Mouse (Mus musculus) intestine, embryonic 16.5 days (tissue): ENCODE measurements around the gene Cnpy2. TPM values are rescaled to one million over a fixed set of nuclear protein-coding genes. Genes with fewer than 3 reads are reported as not detected.

ENCODE experiments used
- ATAC-seq: fragments of 200-750 bp; cut with Nextera tagmentation; 2 replicates; pipeline ENCODE4 v1.8.0; 2017; ENCODE audit warnings: moderate TSS enrichment, moderate library complexity
- H3K27ac ChIP-seq: fragments of 300-500 bp; sonication (generic); 2 replicates; pipeline ENCODE4 v1.5.1; 2014; ENCODE audit warnings: mild to moderate bottlenecking, low read length
- H3K27me3 ChIP-seq: fragments of 300-500 bp; sonication (generic); replicated peaks from 2 replicates; pipeline ENCODE4 v1.6.1; 2014; ENCODE audit warnings: low read length, control low read depth, mixed read lengths; ENCODE audit not compliant: control insufficient read depth, insufficient read depth
- H3K36me3 ChIP-seq: fragments of 300-500 bp; sonication (generic); 2 replicates; pipeline ENCODE4 v1.6.1; 2014; ENCODE audit warnings: low read length, control low read depth; ENCODE audit not compliant: control insufficient read depth, insufficient read depth
- H3K4me1 ChIP-seq: fragments of 300-500 bp; sonication (generic); 2 replicates; pipeline ENCODE4 v1.6.1; 2014; ENCODE audit warnings: low read length, control low read depth, mixed read lengths; ENCODE audit not compliant: control insufficient read depth, insufficient read depth
- H3K4me2 ChIP-seq: fragments of 300-500 bp; sonication (generic); 2 replicates; pipeline ENCODE4 v1.6.1; 2014; ENCODE audit warnings: low read depth, low read length, control low read depth
- H3K4me3 ChIP-seq: fragments of 300-500 bp; sonication (generic); 2 replicates; pipeline ENCODE4 v1.5.1; 2014; ENCODE audit warnings: mild to moderate bottlenecking, low read length
- H3K9ac ChIP-seq: fragments of 300-500 bp; sonication (generic); 2 replicates; pipeline ENCODE4 v1.6.1; 2014; ENCODE audit warnings: low read depth, low read length
- H3K9me3 ChIP-seq: fragments of 300-500 bp; sonication (generic); 2 replicates; pipeline ENCODE4 v1.6.1; 2016; ENCODE audit warnings: low read length, control low read depth; ENCODE audit not compliant: control insufficient read depth
- WGBS: fragments of 180-500 bp; shearing (Covaris S2); extraction: QIAGEN DNeasy Blood & Tissue Kit; methylation state at CpG from one replicate; pipeline ENCODE4 v1.1.7; 2014; 5-methylcytosine and 5-hydroxymethylcytosine counted together
- polyA plus RNA-seq: library from polyadenylated mRNA; unstranded; fragments of >200 nt; fragmentation: Nextera tagmentation; extraction: Ambion mirVana; gene quantifications from 2 replicates; pipeline ENCODE4 v1.2.1, GENCODE M21; 2015

Cnpy2 gene
- polyA plus RNA-seq, 1 experiment from 2014 or later: 297 TPM

DNA sequence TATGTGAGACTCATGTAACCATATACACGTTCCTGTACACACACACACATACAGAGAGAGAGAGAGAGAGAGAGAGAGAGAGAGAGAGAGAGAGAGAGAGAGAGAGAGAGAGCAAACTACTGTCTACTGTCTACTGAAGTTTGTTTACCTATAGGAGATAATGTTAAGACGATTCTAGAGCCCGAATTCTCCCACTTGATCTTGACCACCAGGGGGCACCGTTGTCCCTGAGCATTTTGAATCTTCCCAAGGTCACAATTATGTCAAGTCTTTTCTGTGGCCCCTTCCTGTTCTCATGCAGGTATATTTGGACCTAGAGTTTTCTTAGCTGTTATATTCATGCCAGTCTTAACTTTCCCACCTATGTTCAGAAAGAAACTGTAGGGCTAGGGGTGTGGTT, 13.3 kb downstream of the Cnpy2 start:
- Histone ChIP-seq H3K27ac (peak overlapping the region; percentile 89; the same call in 1 of the 2 replicates), H3K9me3 (no peaks in the 10 kb centered on the region), H3K27me3 (no peaks in the 10 kb centered on the region), H3K9ac (no peak overlapping the region), H3K36me3 (no peaks in the 10 kb centered on the region), H3K4me2 (no peak overlapping the region), H3K4me3 (no peak overlapping the region), H3K4me1 (peaks cover 23% of the 10 kb centered on the region)
- 0% methylated on average over 4 of the region's 4 CpGs for WGBS
- ATAC-seq: no peak

DNA sequence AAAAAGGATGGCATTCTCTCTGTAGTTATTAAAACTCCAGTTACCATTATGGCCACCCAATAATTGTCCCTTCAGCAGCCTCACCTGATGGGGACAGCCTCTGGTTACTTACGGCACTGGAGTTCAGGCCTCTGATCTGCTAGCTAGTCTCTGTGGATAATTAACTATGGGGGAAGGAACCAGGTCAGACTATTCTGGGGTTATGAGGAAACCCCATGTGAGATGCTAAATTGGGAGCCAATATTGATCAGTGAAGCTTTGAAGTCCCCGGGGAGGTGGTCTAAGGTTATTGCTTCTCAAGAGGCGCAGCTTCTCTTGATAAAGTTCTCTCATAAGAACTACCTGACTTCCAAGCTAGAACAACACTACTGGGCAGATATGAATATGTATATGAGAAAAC, 13.9 kb downstream of the Cnpy2 start:
- Histone ChIP-seq H3K4me2 (no peak overlapping the region), H3K9ac (no peak overlapping the region), H3K4me3 (no peak overlapping the region), H3K27ac (peak overlapping the region; percentile 89), H3K36me3 (no peaks in the 10 kb centered on the region; the same call in 1 of the 2 replicates), H3K27me3 (no peaks in the 10 kb centered on the region), H3K4me1 (peaks cover 23% of the 10 kb centered on the region), H3K9me3 (no peaks in the 10 kb centered on the region)
- ATAC-seq: no peak
- 80% methylated on average over 3 of the region's 3 CpGs for WGBS

DNA sequence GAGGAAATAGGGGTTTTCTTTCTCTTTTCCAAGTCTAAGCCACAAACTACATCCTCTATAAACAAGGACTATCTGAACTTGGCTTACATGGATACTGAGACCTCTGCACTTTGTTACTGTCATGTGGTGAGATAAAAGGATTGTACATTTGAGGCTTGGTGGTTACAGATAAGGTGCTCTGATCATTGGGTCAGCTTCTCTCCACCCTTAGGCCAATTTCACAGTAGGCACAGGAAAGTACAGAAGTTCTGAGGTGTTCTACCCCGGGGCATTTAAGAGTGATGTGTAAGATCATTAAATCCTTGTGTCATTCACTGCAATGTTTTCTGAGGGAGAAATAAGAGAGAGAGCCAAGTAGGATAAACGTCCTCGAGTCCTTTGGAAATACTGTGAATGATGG, 14.3 kb downstream of the Cnpy2 start:
- no peak for ATAC-seq
- H3K27me3 ChIP-seq: no peaks in the 10 kb centered on the region
- peaks cover 23% of the 10 kb centered on the region for H3K4me1 ChIP-seq
- H3K27ac ChIP-seq: peak overlapping the region; percentile 89
- peak overlapping the region; percentile 68; the same call in 1 of the 2 replicates for H3K9ac ChIP-seq
- WGBS: 64% methylated on average over 3 of the region's 3 CpGs
- H3K9me3 ChIP-seq: no peaks in the 10 kb centered on the region
- H3K4me3 ChIP-seq: peak overlapping the region; percentile 95
- peak overlapping the region; percentile 73 for H3K4me2 ChIP-seq
- H3K36me3 ChIP-seq: no peaks in the 10 kb centered on the region; the same call in 1 of the 2 replicates

DNA sequence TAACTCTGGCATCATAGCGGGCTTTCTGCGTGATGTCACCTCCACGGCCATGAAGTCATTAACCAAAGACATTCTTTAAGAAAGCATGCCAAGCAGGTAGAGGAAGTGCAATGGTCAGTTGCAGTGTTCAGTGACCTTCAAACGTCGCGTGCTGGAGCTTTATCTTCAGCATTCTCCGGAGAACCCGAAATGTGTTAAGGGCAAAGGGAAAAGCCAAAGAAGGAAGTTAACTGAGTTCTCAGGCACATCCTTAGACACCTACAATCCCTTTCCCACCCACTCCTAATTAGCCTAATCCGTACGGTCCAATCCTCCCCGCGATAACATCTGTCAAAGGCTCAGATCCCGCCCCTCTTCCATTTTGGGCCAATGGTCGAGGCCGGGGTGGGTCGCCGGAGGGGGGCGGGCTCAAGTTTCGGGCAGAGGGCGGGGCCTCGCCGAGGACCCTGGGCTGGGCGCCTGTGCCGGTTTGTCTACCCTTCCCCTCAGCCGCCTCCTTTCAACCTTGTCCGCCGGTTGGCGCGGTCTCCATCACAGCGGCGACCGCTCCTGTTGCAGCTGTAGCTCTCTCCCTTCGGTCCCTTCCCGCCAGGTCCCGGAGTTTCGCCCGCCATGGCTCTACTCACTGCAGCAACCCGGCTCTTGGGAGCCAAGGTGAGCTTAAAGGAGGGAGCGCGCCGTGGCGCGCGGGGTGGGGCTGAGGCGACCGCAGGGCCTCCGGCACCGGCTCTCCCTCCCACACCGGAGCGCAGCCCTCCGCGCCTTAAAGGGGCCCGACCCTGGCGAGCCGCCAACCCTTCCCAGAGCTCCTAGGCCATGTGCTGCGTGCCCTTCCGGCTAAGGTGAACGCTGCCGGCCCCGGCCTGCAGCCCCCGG, 15.3 kb downstream of the Cnpy2 start, which contains the start of gene Cs:
Gene Cs, plus strand, starts transcription at position 429 of the 876 bp plus-strand sequence.
- peak within 1 kb of the TSS; percentile 98 for H3K27ac ChIP-seq
- peak; percentile 94 for ATAC-seq
- H3K4me3 ChIP-seq: peak within 1 kb of the TSS; percentile 95
- WGBS: 1% methylated on average over 61 of the region's 61 CpGs
- peak within 1 kb of the TSS; percentile 73 for H3K4me2 ChIP-seq
- H3K4me1 ChIP-seq: peaks cover 23% of the 10 kb centered on the region
- no peaks in the 10 kb centered on the region for H3K9me3 ChIP-seq
- peak within 1 kb of the TSS; percentile 88 for H3K9ac ChIP-seq
- no peaks in the 10 kb centered on the region for H3K27me3 ChIP-seq
- H3K36me3 ChIP-seq: no peaks in the 10 kb centered on the region; the same call in 1 of the 2 replicates

DNA sequence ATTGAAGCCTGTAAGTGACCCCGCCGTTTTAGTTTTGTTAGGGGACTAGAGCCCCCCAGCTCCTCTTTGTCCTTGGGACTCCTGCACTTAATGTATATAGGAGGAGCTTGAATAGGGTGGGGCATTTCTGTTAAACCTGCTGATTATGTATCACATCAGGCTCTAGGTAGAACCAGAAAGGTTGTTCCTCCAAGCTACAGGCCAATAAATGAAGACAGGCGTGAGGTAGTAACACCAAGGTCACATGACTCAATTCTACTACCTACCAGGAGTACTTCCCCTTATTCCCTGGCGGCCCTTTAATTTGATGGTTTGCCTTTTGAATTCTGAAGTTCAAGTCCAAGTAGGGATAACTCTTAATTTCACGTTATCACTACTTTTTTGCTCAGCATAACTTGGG, 16.2 kb downstream of the Cnpy2 start:
- Histone ChIP-seq H3K4me3 (peak overlapping the region; percentile 95), H3K27me3 (no peaks in the 10 kb centered on the region), H3K9me3 (no peaks in the 10 kb centered on the region), H3K27ac (peak overlapping the region; percentile 98), H3K4me1 (peaks cover 23% of the 10 kb centered on the region), H3K4me2 (peak overlapping the region; percentile 69), H3K9ac (peak overlapping the region; percentile 88), H3K36me3 (no peaks in the 10 kb centered on the region; the same call in 1 of the 2 replicates)
- ATAC-seq: peak; percentile 51
- 19% methylated on average over 5 of the region's 5 CpGs for WGBS

DNA sequence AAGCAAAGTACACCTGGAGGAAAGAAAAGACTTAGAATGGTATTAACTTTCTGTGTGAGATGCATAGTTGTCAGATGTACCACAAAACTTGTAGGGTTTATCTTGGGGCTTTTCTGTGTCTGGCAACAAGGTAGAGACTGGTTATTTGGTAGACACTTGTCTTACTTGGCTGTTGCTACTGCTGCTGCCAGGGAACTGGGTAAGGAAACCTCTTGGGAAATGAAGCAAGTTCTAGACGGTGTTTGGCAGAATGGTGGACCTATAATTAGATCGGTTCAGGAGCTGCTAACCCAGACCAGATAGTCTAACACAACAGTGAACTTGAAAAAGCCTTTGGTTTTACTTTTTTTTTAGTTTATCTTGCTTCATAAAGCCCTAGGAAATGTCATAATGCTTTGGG, 16.7 kb downstream of the Cnpy2 start:
- Histone ChIP-seq H3K27me3 (no peaks in the 10 kb centered on the region), H3K4me3 (peak overlapping the region; percentile 95), H3K4me2 (peak overlapping the region; percentile 69), H3K36me3 (no peaks in the 10 kb centered on the region; the same call in 1 of the 2 replicates), H3K9me3 (no peaks in the 10 kb centered on the region), H3K9ac (peak overlapping the region; percentile 88; the same call in 1 of the 2 replicates), H3K4me1 (peaks cover 26% of the 10 kb centered on the region), H3K27ac (no peak overlapping the region)
- WGBS: 71% methylated on average over 2 of the region's 2 CpGs
- ATAC-seq: no peak

DNA sequence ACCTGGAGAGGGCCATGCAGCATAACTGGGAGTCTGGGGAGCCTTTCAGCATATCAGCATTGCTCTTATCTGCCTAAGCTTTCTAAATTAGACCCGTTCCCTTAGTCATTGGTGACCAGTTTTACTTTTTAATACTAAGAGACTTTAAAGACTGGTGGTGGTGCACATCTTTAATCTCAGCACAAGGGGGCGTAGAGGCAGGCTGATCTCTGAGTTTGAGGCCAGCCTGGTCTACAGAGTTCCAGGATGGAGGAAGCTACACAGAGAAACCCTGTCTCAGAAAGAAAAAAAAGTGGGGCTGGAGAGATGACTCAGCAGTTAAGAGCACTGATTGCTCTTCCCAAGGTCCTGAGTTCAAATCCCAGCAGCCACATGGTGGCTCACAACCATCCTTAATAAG, 18.0 kb downstream of the Cnpy2 start:
- Histone ChIP-seq H3K4me2 (no peak overlapping the region), H3K27ac (no peak overlapping the region), H3K27me3 (no peaks in the 10 kb centered on the region), H3K9ac (no peak overlapping the region), H3K4me3 (no peak overlapping the region), H3K4me1 (peaks cover 33% of the 10 kb centered on the region), H3K36me3 (no peaks in the 10 kb centered on the region; the same call in 1 of the 2 replicates), H3K9me3 (no peaks in the 10 kb centered on the region)
- 72% methylated on average over 2 of the region's 2 CpGs for WGBS
- no peak for ATAC-seq

DNA sequence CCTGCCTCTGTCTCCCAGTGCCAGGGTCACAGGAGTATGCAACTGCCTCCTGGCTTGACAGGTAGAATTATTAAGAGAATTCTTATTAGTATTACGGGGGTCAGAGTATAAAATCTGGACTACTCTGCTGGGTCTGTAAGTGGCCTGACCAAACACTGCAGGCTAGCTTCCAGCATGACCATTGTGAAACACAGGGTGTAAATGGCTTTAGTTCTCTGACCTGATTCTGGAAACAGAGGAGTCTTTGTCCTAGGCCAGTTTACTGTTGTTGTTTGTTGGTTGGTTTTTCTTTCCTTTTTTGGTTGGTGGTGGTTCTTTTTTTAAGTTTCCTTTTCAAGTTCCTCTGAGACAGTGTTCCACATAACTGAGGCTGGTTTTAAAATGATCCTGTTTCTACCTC, 21.2 kb downstream of the Cnpy2 start:
- peak overlapping the region; percentile 32; the same call in 1 of the 2 replicates for H3K27ac ChIP-seq
- WGBS: 77% methylated on average over 1 of the region's 1 CpGs

DNA sequence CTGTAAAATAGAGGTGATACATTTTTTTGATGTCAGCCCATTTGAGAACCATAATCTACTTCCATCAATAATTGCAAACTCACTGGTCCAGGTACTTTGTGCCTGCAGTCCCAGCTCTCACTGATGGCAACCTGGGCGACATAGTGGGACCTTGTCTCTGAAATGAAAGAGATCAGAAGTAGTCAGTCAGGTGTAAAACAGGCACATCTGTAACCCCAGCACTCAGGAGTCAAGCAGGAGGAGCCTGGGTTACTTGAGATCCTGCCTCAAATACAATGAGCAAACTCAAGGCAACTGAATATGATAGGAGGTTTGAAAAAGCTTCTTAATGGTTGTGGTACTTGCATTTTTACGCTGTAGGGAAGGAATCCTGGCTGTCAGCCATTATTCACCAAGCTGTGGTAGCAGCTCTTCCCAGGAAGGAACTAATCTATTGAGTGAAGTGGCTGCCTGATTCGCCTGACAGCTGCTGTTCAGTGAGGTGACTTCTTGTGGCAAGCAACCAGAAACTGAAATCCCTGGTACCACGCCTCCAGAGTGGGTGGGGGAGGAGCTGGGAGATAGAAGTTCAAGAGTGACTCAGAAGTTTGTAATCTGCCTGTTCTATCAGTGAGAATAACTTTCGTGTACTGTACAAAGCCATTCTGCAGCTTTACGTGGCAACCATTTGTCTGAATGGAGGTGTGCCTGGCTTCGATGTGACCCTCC, 22.5 kb downstream of the Cnpy2 start:
- Histone ChIP-seq H3K27me3 (no peaks in the 10 kb centered on the region), H3K9me3 (no peaks in the 10 kb centered on the region), H3K4me2 (peak overlapping the region; percentile 23), H3K27ac (peak overlapping the region; percentile 87), H3K36me3 (no peaks in the 10 kb centered on the region; the same call in 1 of the 2 replicates), H3K4me1 (peaks cover 9% of the 10 kb centered on the region), H3K9ac (no peak overlapping the region), H3K4me3 (peak overlapping the region; percentile 9)
- peak; percentile 92 for ATAC-seq
- 19% methylated on average over 7 of the region's 7 CpGs for WGBS

More for the DNA sequence above, 21.2 kb downstream of the Cnpy2 start:
- Histone ChIP-seq H3K4me3 (no peak overlapping the region), H3K4me1 (peaks cover 20% of the 10 kb centered on the region), H3K9me3 (no peaks in the 10 kb centered on the region), H3K4me2 (no peak overlapping the region), H3K36me3 (no peaks in the 10 kb centered on the region; the same call in 1 of the 2 replicates), H3K9ac (no peak overlapping the region), H3K27me3 (no peaks in the 10 kb centered on the region)
- ATAC-seq: no peak
